Mouse (Mus musculus) lung, postnatal 25 days (tissue): ENCODE measurements at regions not wholly inside any gene's neighbourhood (a gene's known extent, or its start where the extent isn't known, plus 50 kb on each side); places are given as distances from the start of the nearest gene placed in this dataset.

ENCODE experiments used
- DNase-seq: peaks from one replicate; pipeline ENCODE4 v3.0.0; 2022; ENCODE audit warnings: low spot score

GRCm38 (mm10) chr1:42474197-42474596 lies 221.4 kb upstream of the Pou3f3 start:
- no peak for DNase-seq

- DNase-seq, result no peak
These were observed 220.7 kb upstream of the Pou3f3 start for GRCm38 (mm10) chr1:42474831-42475230.

- DNase-seq, result no peak
These were observed 219.9 kb upstream of the Pou3f3 start for GRCm38 (mm10) chr1:42475629-42476028.

GRCm38 (mm10) chr1:42480348-42480920 lies 215.1 kb upstream of the Pou3f3 start:
- no peak for DNase-seq

- no peak for DNase-seq
These were observed 206.0 kb upstream of the Pou3f3 start for GRCm38 (mm10) chr1:42489563-42489962.

GRCm38 (mm10) chr1:42490856-42491643 lies 204.5 kb upstream of the Pou3f3 start:
- DNase-seq, result no peak

- no peak for DNase-seq
These were observed 203.8 kb upstream of the Pou3f3 start for GRCm38 (mm10) chr1:42491644-42492277.

- no peak for DNase-seq
These were observed 199.5 kb upstream of the Pou3f3 start for GRCm38 (mm10) chr1:42496022-42496421.

- no peak for DNase-seq
These were observed 199.1 kb upstream of the Pou3f3 start for GRCm38 (mm10) chr1:42496433-42496832.

GRCm38 (mm10) chr1:42498901-42499300 lies 196.7 kb upstream of the Pou3f3 start:
- no peak for DNase-seq

- DNase-seq, result no peak
These were observed 191.1 kb upstream of the Pou3f3 start for GRCm38 (mm10) chr1:42504491-42504890.

- no peak for DNase-seq
These were observed 190.4 kb upstream of the Pou3f3 start for GRCm38 (mm10) chr1:42505048-42505729.

- DNase-seq, result no peak
These were observed 181.2 kb upstream of the Pou3f3 start for GRCm38 (mm10) chr1:42514417-42514816.

GRCm38 (mm10) chr1:42524401-42524800 lies 171.2 kb upstream of the Pou3f3 start:
- no peak for DNase-seq

GRCm38 (mm10) chr1:42527746-42528476 lies 167.7 kb upstream of the Pou3f3 start:
- DNase-seq, result no peak

- no peak for DNase-seq
These were observed 162.7 kb upstream of the Pou3f3 start for GRCm38 (mm10) chr1:42532908-42533307.

- no peak for DNase-seq
These were observed 156.5 kb upstream of the Pou3f3 start for GRCm38 (mm10) chr1:42539066-42539539.

- no peak for DNase-seq
These were observed 155.7 kb upstream of the Pou3f3 start for GRCm38 (mm10) chr1:42539541-42540520.

- no peak for DNase-seq
These were observed 153.6 kb upstream of the Pou3f3 start for GRCm38 (mm10) chr1:42541991-42542390.

GRCm38 (mm10) chr1:42542846-42543549 lies 152.6 kb upstream of the Pou3f3 start:
- no peak for DNase-seq
